In the genomic region with DNA sequence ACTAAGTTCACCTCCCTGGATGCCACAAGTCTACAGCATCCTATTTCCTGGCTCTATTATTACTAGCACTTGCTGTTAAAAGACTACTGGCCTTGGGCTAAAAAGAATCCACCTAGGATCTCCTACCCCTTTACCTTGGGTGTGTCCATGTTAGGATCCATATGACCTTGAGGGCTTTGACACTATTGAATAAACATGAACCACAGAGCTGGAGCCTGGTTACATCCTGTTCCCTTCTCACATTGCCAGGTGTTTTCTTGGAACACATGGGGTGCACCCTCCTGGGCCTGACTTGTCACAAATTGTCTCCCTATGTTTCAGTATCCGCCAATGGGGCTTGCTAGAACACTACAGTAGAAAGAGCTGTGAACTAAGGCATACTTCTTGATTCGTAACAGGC, we compare ENCODE assay signal across 22 mouse cellular contexts. TPM values are rescaled to one million over a fixed set of nuclear protein-coding genes. Genes with fewer than 3 reads are reported as not detected.
DNase-seq lines count a peak whose midpoint lies in the region; ATAC-seq and TF ChIP-seq lines count a peak whose summit lies in the region.
"Had no signal": no experiment of that assay in that cellular context is flagged by ENCODE, and none has a peak within 500 bp of the region (broad histone marks: within the 10 kb centered on the region; RNA-seq: fewer than 3 reads in every experiment).

No protein-coding gene starts in this region.

- peaks cover 27% of the 10 kb centered on the region for H3K4me1 ChIP-seq in lung, embryonic 15.5 days
- peaks cover 0 to 5% of the 10 kb centered on the region in 2 experiments; a peak in 1 of 4 replicates for H3K4me1 ChIP-seq in ES-E14 (ENCODE audit: control insufficient read depth in 2 of 2, insufficient read depth in 2 of 2, low read length in 2 of 2, poor library complexity in 1 of 2)

- no peaks in the 10 kb centered on the region for H3K27me3 ChIP-seq in lung, embryonic 15.5 days
- H3K27me3 ChIP-seq: embryonic facial prominence, embryonic 12.5 days; forebrain, embryonic 13.5 days; forebrain, embryonic 15.5 days had no signal

- H3K9ac ChIP-seq in lung, embryonic 15.5 days: no peak overlapping the region
- no peak overlapping the region for H3K9ac ChIP-seq in ES-E14 (ENCODE audit: insufficient read depth, low read depth, low read length, poor library complexity, severe bottlenecking)
- H3K9ac ChIP-seq: forebrain, embryonic 13.5 days; forebrain, embryonic 15.5 days; forebrain, postnatal 0 days had no signal

- H3K27ac ChIP-seq in lung, embryonic 15.5 days: peak overlapping the region; percentile 14; the same call in 1 of the 2 replicates
- H3K27ac ChIP-seq in ES-E14 (ENCODE audit: insufficient read depth, low read depth, low read length, poor library complexity, severe bottlenecking): no peak overlapping the region
- H3K27ac ChIP-seq: embryonic facial prominence, embryonic 10.5 days; embryonic facial prominence, embryonic 12.5 days; forebrain, embryonic 13.5 days; forebrain, embryonic 15.5 days had no signal

- no peaks in the 10 kb centered on the region for H3K36me3 ChIP-seq in lung, embryonic 15.5 days
- H3K36me3 ChIP-seq in ES-E14 (ENCODE audit: control insufficient read depth, insufficient read depth, low read length, poor library complexity, severe bottlenecking): no peaks in the 10 kb centered on the region
- H3K36me3 ChIP-seq: embryonic facial prominence, embryonic 10.5 days; embryonic facial prominence, embryonic 12.5 days; forebrain, embryonic 15.5 days had no signal

- ATAC-seq in lung, embryonic 15.5 days (ENCODE audit: borderline replicate concordance, extremely low read depth, low FRiP score, low TSS enrichment): no peak
- ATAC-seq: forebrain, embryonic 13.5 days; forebrain, embryonic 15.5 days; forebrain, postnatal 0 days had no signal

- H3K4me2 ChIP-seq in lung, embryonic 15.5 days: no peak overlapping the region
- H3K4me2 ChIP-seq: embryonic facial prominence, embryonic 12.5 days; forebrain, embryonic 13.5 days; forebrain, embryonic 15.5 days had no signal

- H3K9me3 ChIP-seq in lung, embryonic 15.5 days: no peaks in the 10 kb centered on the region
- no peaks in the 10 kb centered on the region for H3K9me3 ChIP-seq in ES-E14 (ENCODE audit: control insufficient read depth, insufficient read depth, low read depth, low read length)
- H3K9me3 ChIP-seq: embryonic facial prominence, embryonic 10.5 days; embryonic facial prominence, embryonic 12.5 days; forebrain, embryonic 13.5 days; forebrain, embryonic 15.5 days had no signal

- 61% methylated on average over 2 of the region's 2 CpGs for WGBS in lung, embryonic 15.5 days

- in situ Hi-C loops in ES-E14 (cut with MboI; ENCODE audit: low sequenced_read_pairs in 2 of 2, unreplicated experiment in 2 of 2): no loop called here

- no peak overlapping the region for H3K4me3 ChIP-seq in lung, embryonic 15.5 days
- no peak overlapping the region for H3K4me3 ChIP-seq in ES-E14 (ENCODE audit: insufficient read depth in 1 of 2, low read depth in 1 of 2, low read length in 2 of 2, poor library complexity in 1 of 2, severe bottlenecking in 1 of 2)
- H3K4me3 ChIP-seq: embryonic facial prominence, embryonic 10.5 days; embryonic facial prominence, embryonic 12.5 days; forebrain, embryonic 13.5 days; forebrain, embryonic 15.5 days had no signal

- no peak for DNase-seq in lung, postnatal 36 days
- DNase-seq in ES-E14 (ENCODE audit: low read depth, low spot score) (peak; percentile 20), ZHBTc4 (ENCODE audit: low read depth, low spot score) (peak; percentile 70)
- no peak for DNase-seq in left cerebral cortex, adult 18-20 months (ENCODE audit: low spot score in 2 of 2)
- DNase-seq in spleen, adult 12 weeks (ENCODE audit: low spot score): no peak
- DNase-seq in ovary, adult 18-20 months (ENCODE audit: low spot score): no peak
- DNase-seq: adrenal gland, adult 2 months; adrenal gland, postnatal 10 days; adrenal gland, postnatal 25 days; cerebellum, adult 11-12 months; cerebellum, adult 2 months; cerebellum, adult 9-10 months; cerebellum, postnatal 10 days; cerebellum, postnatal 25 days; forebrain, postnatal 0 days had no signal

TF ChIP-seq in ES-E14, 5 proteins besides CTCF, POLR2A, EP300 and RAD21:
- TF ChIP-seq CHD2 (IDR thresholded peaks at IDR 0.05; ENCODE audit: low read depth, low read length) (no peak), ZNF384 (IDR thresholded peaks at IDR 0.05; ENCODE audit: low read depth, low read length) (no peak), HCFC1 (IDR thresholded peaks at IDR 0.05; ENCODE audit: borderline replicate concordance, insufficient read depth, low read length) (no peak), ZC3H11A (IDR thresholded peaks at IDR 0.05; ENCODE audit: borderline replicate concordance, low read depth, low read length) (no peak)

RNA-seq across cellular contexts. Expression of gene Cdc7, which starts 3.7 kb away (rescaled TPM):
- 47.4 and 49.5 TPM in 2 replicates for polyA plus RNA-seq in lung, embryonic 15.5 days (2015; fragmentation: Nextera tagmentation; extraction: Ambion mirVana)
- total RNA-seq in ES-E14 (2012; rRNA removed): 25.0 and 25.3 TPM in 2 replicates
- total RNA-seq in left cerebral cortex, adult 18-20 months (2021): 10 to 100 TPM; 12.4 to 15.4 TPM

RNA-seq across cellular contexts. Expression of gene Hfm1, which starts 34.3 kb away (rescaled TPM):
- 0.60 and 0.90 TPM in 2 replicates for polyA plus RNA-seq in lung, embryonic 15.5 days (2015; fragmentation: Nextera tagmentation; extraction: Ambion mirVana)
- 0.58 and 1.2 TPM in 2 replicates for total RNA-seq in ES-E14 (2012; rRNA removed)
- total RNA-seq in left cerebral cortex, adult 18-20 months (2021): 1 to 10 TPM in 1 of 2 experiments, under 1 TPM in 1; 1.00 to 1.3 TPM
- total RNA-seq: adrenal gland, adult 2 months; adrenal gland, postnatal 25 days; MEL had no signal
- polyA plus RNA-seq: adrenal gland, adult 2 months; C2C12 had no signal

Comparison
In these comparisons a context has a peak if more than half of its experiments do, and no peak if none do; other contexts are left out.
1. DNase-seq: peak in ES-E14 (single experiment) and ZHBTc4 (single experiment); none in lung, postnatal 36 days (single experiment), left cerebral cortex, adult 18-20 months (0 of 2), spleen, adult 12 weeks (single experiment) and ovary, adult 18-20 months (single experiment).